Mouse (Mus musculus): ENCODE data around the gene Rbms1.

Rbms1 gene

GRCm38 (mm10) chr2:60802828-60803227 lies 160.2 kb downstream of the Rbms1 start:
- no peak for DNase-seq

- DNase-seq: no peak
These were observed 160.8 kb downstream of the Rbms1 start for GRCm38 (mm10) chr2:60802191-60802590.

- no peak for DNase-seq
These were observed 161.3 kb downstream of the Rbms1 start for GRCm38 (mm10) chr2:60801571-60802155.

- DNase-seq: no peak
These were observed 162.0 kb downstream of the Rbms1 start for GRCm38 (mm10) chr2:60800921-60801558.

GRCm38 (mm10) chr2:60799816-60800215 lies 163.2 kb downstream of the Rbms1 start:
- no peak for DNase-seq

- no peak for DNase-seq
These were observed 164.0 kb downstream of the Rbms1 start for GRCm38 (mm10) chr2:60798767-60799529.

- no peak for DNase-seq
These were observed 165.9 kb downstream of the Rbms1 start for GRCm38 (mm10) chr2:60796969-60797669.

GRCm38 (mm10) chr2:60796616-60796968 lies 166.4 kb downstream of the Rbms1 start:
- DNase-seq: no peak

GRCm38 (mm10) chr2:60795861-60796260 lies 167.1 kb downstream of the Rbms1 start:
- DNase-seq: no peak

GRCm38 (mm10) chr2:60792506-60792905 lies 170.5 kb downstream of the Rbms1 start:
- no peak for DNase-seq

- no peak for DNase-seq
These were observed 173.9 kb downstream of the Rbms1 start for GRCm38 (mm10) chr2:60789126-60789525.

- no peak for DNase-seq
These were observed 174.7 kb downstream of the Rbms1 start for GRCm38 (mm10) chr2:60788173-60788908.

- no peak for DNase-seq
These were observed 175.9 kb downstream of the Rbms1 start for GRCm38 (mm10) chr2:60787088-60787487.

GRCm38 (mm10) chr2:60786289-60786688 lies 176.7 kb downstream of the Rbms1 start:
- DNase-seq: no peak

GRCm38 (mm10) chr2:60774501-60774900 lies 188.5 kb downstream of the Rbms1 start:
- DNase-seq: no peak

- DNase-seq: no peak
These were observed 189.4 kb downstream of the Rbms1 start for GRCm38 (mm10) chr2:60773592-60773991.

GRCm38 (mm10) chr2:60766420-60766819 lies 196.6 kb downstream of the Rbms1 start:
- no peak for DNase-seq

- no peak for DNase-seq
These were observed 206.8 kb downstream of the Rbms1 start for GRCm38 (mm10) chr2:60756218-60756617.

- DNase-seq: no peak
These were observed 207.9 kb downstream of the Rbms1 start for GRCm38 (mm10) chr2:60755101-60755500.

GRCm38 (mm10) chr2:60751274-60751673 lies 211.7 kb downstream of the Rbms1 start:
- no peak for DNase-seq

GRCm38 (mm10) chr2:60750591-60750990 lies 212.4 kb downstream of the Rbms1 start:
- no peak for DNase-seq

GRCm38 (mm10) chr2:60748585-60748984 lies 214.4 kb downstream of the Rbms1 start:
- DNase-seq: no peak

- DNase-seq: no peak
These were observed 215.4 kb downstream of the Rbms1 start for GRCm38 (mm10) chr2:60747590-60747989.

All from cerebellum, adult 11 months (tissue).